Mouse (Mus musculus) T-cell, adult 2 months (primary cell): Measurements from ENCODE around the gene 1110059G10Rik.

Experiments
- DNase-seq: peaks from one replicate; pipeline ENCODE4 v3.0.0; 2022; ENCODE audit warnings: low spot score

The 1110059G10Rik gene

GRCm38 (mm10) chr9:122950643-122951475 lies at the start of gene 1110059G10Rik, which contains the start of gene Kif15:
TSS of gene 1110059G10Rik (minus strand) at chr9:122951000.
TSS of gene Kif15 (plus strand) at chr9:122951046.
- peak; percentile 90 for DNase-seq

GRCm38 (mm10) chr9:122999193-122999586 lies 48.4 kb upstream of the 1110059G10Rik start:
- DNase-seq: no peak

GRCm38 (mm10) chr9:122998406-122999192 lies 47.8 kb upstream of the 1110059G10Rik start:
- DNase-seq: no peak

GRCm38 (mm10) chr9:122928915-122929314 lies 21.9 kb downstream of the 1110059G10Rik start:
- no peak for DNase-seq

GRCm38 (mm10) chr9:122922936-122923381 lies 27.8 kb downstream of the 1110059G10Rik start, which contains the start of gene Zfp105:
TSS of gene Zfp105 (plus strand) at chr9:122923072.
- no peak for DNase-seq

- DNase-seq: no peak
Measured at GRCm38 (mm10) chr9:122922436-122922835, 28.4 kb downstream of the 1110059G10Rik start.

GRCm38 (mm10) chr9:122902717-122903535 lies 47.9 kb downstream of the 1110059G10Rik start:
- no peak for DNase-seq

GRCm38 (mm10) chr9:122901047-122901446 lies 49.8 kb downstream of the 1110059G10Rik start:
- no peak for DNase-seq
